Mouse (Mus musculus) bone marrow, adult 2 months (tissue): ENCODE data around the gene Adamts14.

Experiments used
- CTCF ChIP-seq: fragments of 200-500 bp; IDR thresholded peaks from 2 replicates; pipeline ENCODE4 v1.5.1; 2011; ENCODE audit warnings: low read length, control low read depth; ENCODE audit not compliant: control insufficient read depth, insufficient read depth
- POLR2A ChIP-seq: fragments of 200-500 bp; IDR thresholded peaks from 2 replicates; pipeline ENCODE4 v1.6.1; 2011; ENCODE audit warnings: low read depth, mild to moderate bottlenecking, control low read depth, low read length, borderline replicate concordance; ENCODE audit not compliant: control insufficient read depth

DNA sequence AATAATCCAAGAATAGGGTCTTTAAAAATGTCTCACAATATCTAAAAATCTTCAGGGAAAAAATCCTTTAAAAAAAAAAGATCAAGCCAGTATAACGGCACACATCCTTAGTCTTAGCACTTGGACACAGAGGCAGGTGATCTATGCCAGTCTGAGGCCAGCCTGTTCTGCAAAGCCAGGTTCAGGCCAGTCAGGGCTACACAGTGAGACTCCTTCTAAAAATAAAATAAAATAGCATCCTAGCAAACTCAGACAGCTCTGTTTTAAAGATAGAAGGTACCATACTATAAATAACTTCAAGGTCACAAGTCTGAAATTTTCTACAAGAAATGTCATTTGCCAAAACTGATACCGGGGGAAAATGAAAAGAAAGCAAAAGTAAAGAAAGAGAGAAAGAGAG lies 16.8 kb upstream of the Adamts14 start:
- TF ChIP-seq CTCF, result no peak
- no peak for TF ChIP-seq POLR2A
